Mouse (Mus musculus) urinary bladder, adult 18-20 months (tissue): ENCODE results near the gene Prpf31.

Experiments used
- DNase-seq, 2 experiments: peaks; one replicate each; pipeline ENCODE4 v3.0.0; 2022; ENCODE audit warnings: low spot score in 2 of 2, mixed read lengths in 2 of 2

The Prpf31 gene

GRCm38 (mm10) chr7:3685400-3686187 is 55.8 kb downstream of the Prpf31 start:
- no peak for DNase-seq

DNA sequence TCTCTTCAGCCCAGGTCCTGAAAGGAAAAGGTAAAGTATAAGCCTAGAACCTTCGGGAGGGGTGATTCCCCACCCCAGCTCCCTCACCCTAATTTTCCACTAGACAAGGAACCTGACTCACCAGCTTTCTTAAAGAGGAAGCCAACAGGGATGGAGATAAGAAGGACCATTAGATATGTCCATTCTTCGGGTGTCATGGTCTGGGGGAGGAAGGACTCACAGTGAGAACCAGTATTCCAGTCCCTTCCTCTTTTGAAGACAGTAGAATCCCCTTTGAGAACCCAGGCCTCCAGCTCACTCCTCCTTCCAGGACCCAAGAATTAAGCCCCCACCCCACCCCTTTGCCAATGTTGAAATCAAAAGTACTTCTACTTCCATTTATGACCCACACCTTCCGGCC is 62.1 kb downstream of the Prpf31 start:
- no peak for DNase-seq
